Mouse (Mus musculus) lung, postnatal 0 days (tissue): ENCODE measurements around the gene Nrl.

ENCODE experiments used
- CTCF ChIP-seq: IDR thresholded peaks from 2 replicates; pipeline ENCODE4 v1.5.1; 2016; ENCODE audit warnings: antibody characterized with exemption, mild to moderate bottlenecking
- EP300 ChIP-seq: IDR thresholded peaks from 2 replicates; pipeline ENCODE4 v1.6.1; 2016; ENCODE audit warnings: antibody characterized with exemption, mild to moderate bottlenecking, control low read depth

GRCm38 (mm10) chr14:55540067-55540786, 15.4 kb upstream of the Nrl start, which contains the start of gene Pck2:
- TF ChIP-seq CTCF (no peak), EP300 (no peak)
